Mouse (Mus musculus) stomach, embryonic 15.5 days (tissue): ENCODE measurements around the gene Ubl4a. TPM values are rescaled to one million over a fixed set of nuclear protein-coding genes. Genes with fewer than 3 reads are reported as not detected.
"Not testable (repeated sequence)": the region's sequence is repeated elsewhere in the genome, so short reads cannot be mapped to it uniquely, and the experiment has no call there.

Source experiments
- ATAC-seq: fragments of 200-750 bp; cut with Nextera tagmentation; 2 replicates; pipeline ENCODE4 v1.8.0; 2017; ENCODE audit warnings: low read depth, moderate number of reproducible peaks, moderate TSS enrichment; ENCODE audit not compliant: insufficient read depth, low FRiP score
- H3K27ac ChIP-seq: fragments of 300-500 bp; sonication (generic); 2 replicates; pipeline ENCODE4 v1.5.1; 2015; ENCODE audit warnings: mild to moderate bottlenecking, inconsistent platforms
- H3K27me3 ChIP-seq: fragments of 300-500 bp; sonication (generic); replicated peaks from 2 replicates; pipeline ENCODE4 v1.6.1; 2015; ENCODE audit warnings: inconsistent platforms
- H3K36me3 ChIP-seq: fragments of 300-500 bp; sonication (generic); 2 replicates; pipeline ENCODE4 v1.6.1; 2015; ENCODE audit warnings: inconsistent platforms
- H3K4me1 ChIP-seq: fragments of 300-500 bp; sonication (generic); 2 replicates; pipeline ENCODE4 v1.6.1; 2015; ENCODE audit warnings: inconsistent platforms
- H3K4me2 ChIP-seq: fragments of 300-500 bp; sonication (generic); 2 replicates; pipeline ENCODE4 v1.6.1; 2015; ENCODE audit warnings: mild to moderate bottlenecking, inconsistent platforms
- H3K4me3 ChIP-seq: fragments of 300-500 bp; sonication (generic); replicated peaks from 2 replicates; pipeline ENCODE4 v1.5.1; 2015; ENCODE audit warnings: inconsistent platforms
- H3K9ac ChIP-seq: fragments of 300-500 bp; sonication (generic); 2 replicates; pipeline ENCODE4 v1.6.1; 2015; ENCODE audit warnings: inconsistent platforms
- H3K9me3 ChIP-seq: fragments of 300-500 bp; sonication (generic); 2 replicates; pipeline ENCODE4 v1.6.1; 2016; ENCODE audit warnings: inconsistent platforms
- WGBS: fragments of 180-500 bp; shearing (Covaris S2); methylation state at CpG from one replicate; pipeline ENCODE4 v1.1.7; 2015; 5-methylcytosine and 5-hydroxymethylcytosine counted together
- polyA plus RNA-seq: library from polyadenylated mRNA; unstranded; fragments of >200 nt; fragmentation: Nextera tagmentation; extraction: Ambion mirVana; gene quantifications from 2 replicates; pipeline ENCODE4 v1.2.1, GENCODE M21; 2015

The Ubl4a gene
- 63.3 and 67.0 TPM in 2 replicates for polyA plus RNA-seq

DNA sequence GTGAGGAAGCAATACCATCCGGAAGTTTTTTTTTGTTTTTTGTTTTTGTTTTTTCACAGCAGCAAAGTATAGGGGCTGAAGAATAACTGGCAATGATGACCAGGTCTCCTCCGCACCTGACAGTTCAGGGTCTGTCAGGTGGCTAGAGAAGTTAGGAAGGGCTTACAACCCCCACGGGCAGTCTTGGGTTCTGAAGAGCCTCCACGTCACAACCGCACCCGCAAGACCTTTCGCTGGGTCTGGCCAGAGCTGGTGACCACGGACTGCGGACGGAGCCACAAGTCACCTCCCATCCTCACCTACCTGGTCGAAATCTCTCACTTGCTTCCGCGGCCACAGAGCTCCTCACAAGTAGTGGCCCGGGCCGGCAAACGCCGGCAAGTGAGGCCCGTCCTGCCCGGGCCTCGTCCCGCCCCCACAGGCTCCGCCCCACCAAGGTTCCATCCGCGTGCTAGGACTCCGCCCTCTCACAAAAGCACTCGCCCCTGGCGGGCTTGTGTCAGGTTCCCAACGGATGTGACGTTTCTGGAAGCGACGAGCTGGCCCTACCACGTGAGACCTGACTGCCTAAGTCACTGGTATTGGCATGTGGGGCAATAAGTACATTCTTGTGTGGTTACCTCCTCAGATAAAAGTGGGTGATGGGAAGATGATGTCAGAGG lies at the start of gene Ubl4a, which contains the start of gene Slc10a3:
Ubl4a (minus strand) TSS at position 331 of the 662 bp plus-strand sequence.
Slc10a3 (minus strand) TSS at position 462 of the 662 bp plus-strand sequence.
- 22% methylated on average over 32 of the region's 32 CpGs for WGBS
- no peaks in the 10 kb centered on the region for H3K36me3 ChIP-seq
- H3K27ac ChIP-seq = no peak within 1 kb of the TSS
- 0 out of 2 replicates have a peak within 1 kb of the TSS, but pooled peaks have one; percentile 29 for H3K9ac ChIP-seq
- H3K27me3 ChIP-seq = no peaks in the 10 kb centered on the region
- H3K9me3 ChIP-seq = no peaks in the 10 kb centered on the region
- peak; percentile 89 for ATAC-seq
- peak within 1 kb of the TSS; percentile 61 for H3K4me2 ChIP-seq
- H3K4me1 ChIP-seq = no peaks in the 10 kb centered on the region
- peak within 1 kb of the TSS; percentile 51 for H3K4me3 ChIP-seq

DNA sequence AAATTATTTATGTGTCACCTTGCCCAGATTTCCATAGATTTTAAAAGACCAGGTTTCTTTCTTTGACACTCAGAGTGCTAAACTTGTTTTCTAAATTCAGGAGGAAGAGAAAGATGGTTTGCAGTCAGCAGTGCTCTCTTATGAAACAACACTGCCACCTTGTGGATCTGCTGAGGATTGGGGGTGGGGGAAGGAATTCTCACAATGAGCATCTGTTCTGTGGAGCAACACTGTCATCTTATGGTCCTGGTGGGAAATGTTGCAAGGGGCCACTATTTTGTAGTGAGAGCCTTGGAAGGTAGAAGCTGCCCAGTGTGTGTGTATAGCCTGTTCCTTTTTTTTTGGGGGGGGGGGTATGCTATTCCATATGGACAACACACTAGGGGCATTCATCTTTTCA lies 40.4 kb upstream of the Ubl4a start:
- no peaks in the 10 kb centered on the region for H3K27me3 ChIP-seq
- ATAC-seq = no peak; the same call in 1 of the 2 replicates
- no peak overlapping the region for H3K4me3 ChIP-seq
- no peaks in the 10 kb centered on the region for H3K9me3 ChIP-seq
- H3K9ac ChIP-seq = no peak overlapping the region
- H3K4me1 ChIP-seq = no peaks in the 10 kb centered on the region
- no peak overlapping the region for H3K27ac ChIP-seq
- H3K36me3 ChIP-seq = no peaks in the 10 kb centered on the region
- H3K4me2 ChIP-seq = no peak overlapping the region

DNA sequence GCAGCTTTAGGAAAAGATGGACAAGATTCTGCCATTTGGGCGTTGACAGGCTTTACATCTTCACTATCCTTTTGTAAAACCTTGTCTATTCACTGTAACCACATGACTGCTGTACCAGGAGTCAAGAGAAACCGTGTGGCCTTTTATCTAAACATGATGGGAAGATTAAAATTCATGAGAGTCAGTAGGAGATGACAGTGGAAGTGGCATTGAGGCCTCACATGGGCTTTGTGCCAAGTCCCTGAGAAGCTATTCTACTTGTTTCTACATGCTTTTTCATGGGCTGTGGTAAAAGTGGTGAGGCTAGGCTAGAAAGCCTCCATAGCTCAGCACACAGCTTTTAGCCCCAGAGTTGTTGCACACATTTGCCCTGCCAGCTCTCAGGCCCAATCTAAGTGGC lies 35.3 kb upstream of the Ubl4a start:
- no peak for ATAC-seq
- H3K27ac ChIP-seq = no peak overlapping the region
- no peaks in the 10 kb centered on the region for H3K27me3 ChIP-seq
- H3K4me3 ChIP-seq = no peak overlapping the region
- H3K9me3 ChIP-seq = no peaks in the 10 kb centered on the region
- H3K4me1 ChIP-seq = no peaks in the 10 kb centered on the region
- no peak overlapping the region for H3K4me2 ChIP-seq
- H3K36me3 ChIP-seq = no peaks in the 10 kb centered on the region
- no peak overlapping the region for H3K9ac ChIP-seq
- WGBS = 51% methylated on average over 2 of the region's 2 CpGs

DNA sequence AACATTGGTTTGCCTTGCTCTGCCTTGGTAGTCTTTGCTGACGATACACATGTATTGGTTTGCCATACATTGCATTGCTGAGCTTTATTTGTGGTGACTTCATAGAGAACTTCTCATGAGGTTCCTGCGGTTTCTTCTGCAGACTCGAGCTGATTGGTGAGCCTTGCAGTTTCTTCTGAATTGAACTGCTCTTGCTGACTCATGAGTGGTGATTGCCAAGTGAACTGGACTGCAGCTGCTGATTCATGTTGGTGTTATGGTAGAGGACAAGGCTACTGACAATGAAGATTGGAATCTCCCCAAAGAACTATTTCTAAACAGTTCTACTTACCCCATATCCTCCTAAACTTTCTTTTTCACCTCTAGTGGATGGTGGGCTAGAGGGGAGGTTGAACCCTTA lies 27.1 kb upstream of the Ubl4a start:
- Histone ChIP-seq H3K9ac (no peak overlapping the region), H3K9me3 (no peaks in the 10 kb centered on the region), H3K4me2 (no peak overlapping the region), H3K4me3 (no peak overlapping the region), H3K27me3 (no peaks in the 10 kb centered on the region), H3K36me3 (no peaks in the 10 kb centered on the region), H3K4me1 (no peaks in the 10 kb centered on the region), H3K27ac (no peak overlapping the region)
- WGBS = 67% methylated on average over 3 of the region's 3 CpGs
- no peak for ATAC-seq

DNA sequence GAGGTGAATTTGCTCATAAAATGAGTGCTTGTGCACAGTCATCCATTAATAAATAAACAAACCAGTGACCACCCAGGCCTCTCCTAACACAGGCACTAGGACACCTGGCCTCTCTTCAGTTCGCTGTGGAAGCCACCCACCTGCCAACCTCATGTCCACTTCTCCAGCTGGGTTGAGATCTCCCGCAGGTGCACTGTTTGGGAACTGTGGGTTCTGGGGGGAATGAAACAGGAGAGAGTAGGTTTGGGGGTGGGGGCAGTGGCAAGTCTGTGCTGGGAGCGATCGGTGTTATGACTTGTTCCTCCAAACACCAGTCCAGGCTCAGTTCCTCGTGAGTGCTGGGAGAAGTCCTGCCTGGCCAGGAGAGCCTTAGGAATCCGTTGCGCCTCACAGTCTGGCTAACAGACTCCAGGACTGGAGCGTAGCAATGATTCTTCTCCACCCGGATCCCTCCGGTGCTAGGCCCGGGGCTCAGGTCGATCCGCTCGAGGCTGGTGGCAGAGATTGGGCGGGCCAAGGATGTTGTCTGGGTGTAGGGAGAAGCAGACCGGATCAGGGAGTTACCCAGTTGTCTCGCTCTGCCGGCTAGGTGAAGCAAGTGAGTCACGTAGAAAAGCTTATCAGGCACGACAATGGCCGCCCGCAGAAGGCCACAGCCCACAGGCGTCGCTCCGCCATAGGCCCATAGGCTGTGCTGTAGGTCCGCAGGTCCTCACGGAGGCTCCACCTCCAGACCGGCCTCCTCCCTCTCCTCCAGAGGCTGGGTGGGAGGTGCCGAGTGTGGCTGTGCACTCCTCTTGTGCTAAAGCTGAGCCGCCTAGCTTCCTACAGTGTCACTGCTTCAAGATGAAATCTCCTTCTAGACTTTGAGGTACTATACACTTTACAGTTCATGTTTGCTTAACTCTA lies 19.8 kb upstream of the Ubl4a start, which contains the start of the genes Fam3a and Ikbkg:
Fam3a (minus strand) TSS at position 738 of the 909 bp plus-strand sequence.
Ikbkg (plus strand) TSS at position 756 of the 909 bp plus-strand sequence.
- Histone ChIP-seq H3K9me3 (no peaks in the 10 kb centered on the region), H3K4me1 (no peaks in the 10 kb centered on the region), H3K9ac (peak within 1 kb of the TSS; percentile 35), H3K27ac (peak within 1 kb of the TSS; percentile 90), H3K4me3 (peak within 1 kb of the TSS; percentile 51), H3K4me2 (peak within 1 kb of the TSS; percentile 57), H3K36me3 (no peaks in the 10 kb centered on the region), H3K27me3 (no peaks in the 10 kb centered on the region)
- 21% methylated on average over 30 of the region's 30 CpGs for WGBS
- ATAC-seq = peak; percentile 100

DNA sequence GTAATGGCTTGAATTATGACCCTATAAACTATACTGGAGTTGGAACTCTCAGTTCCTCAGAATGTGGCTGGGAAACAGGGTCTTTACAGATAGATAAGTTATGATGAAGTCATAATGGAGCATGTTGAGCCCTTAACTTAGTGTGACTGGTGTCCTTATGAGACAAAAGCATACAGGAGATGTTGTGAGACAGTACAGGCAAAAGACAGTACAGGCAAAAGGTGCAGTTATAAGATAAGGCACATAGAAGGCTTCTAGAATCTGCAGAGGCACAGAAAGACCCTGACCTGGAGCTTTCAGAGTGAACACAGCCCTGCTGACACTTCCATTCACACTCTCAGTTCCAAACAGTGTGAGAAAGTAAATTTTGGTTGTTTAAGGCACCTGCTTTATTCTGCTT lies 15.1 kb upstream of the Ubl4a start:
- H3K4me3 ChIP-seq = no peak overlapping the region
- H3K9me3 ChIP-seq = no peaks in the 10 kb centered on the region
- H3K9ac ChIP-seq = no peak overlapping the region

DNA sequence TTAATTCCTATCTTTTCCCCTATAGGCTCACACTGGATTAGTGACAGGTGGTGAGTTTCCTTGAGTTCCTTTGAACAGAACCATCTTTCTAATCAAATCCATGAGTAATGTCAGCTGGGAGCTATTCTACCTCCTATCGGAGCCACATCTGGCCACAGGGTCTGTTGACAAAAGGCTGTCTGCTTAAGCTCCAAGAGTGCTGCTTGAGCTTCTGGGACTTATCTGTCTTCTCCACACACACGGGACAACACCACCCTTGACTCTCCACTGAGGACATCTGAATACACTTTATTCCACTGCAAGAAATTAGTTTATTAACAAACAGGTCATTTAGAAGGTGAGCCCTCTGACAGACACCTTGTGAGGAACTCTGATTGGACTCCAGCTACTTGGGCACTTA lies 11.4 kb upstream of the Ubl4a start:
- H3K27me3 ChIP-seq = no peaks in the 10 kb centered on the region
- 79% methylated on average over 2 of the region's 2 CpGs for WGBS
- no peaks in the 10 kb centered on the region for H3K9me3 ChIP-seq
- H3K9ac ChIP-seq = no peak overlapping the region
- H3K27ac ChIP-seq = no peak overlapping the region
- H3K4me2 ChIP-seq = no peak overlapping the region
- no peaks in the 10 kb centered on the region for H3K4me1 ChIP-seq
- no peak overlapping the region for H3K4me3 ChIP-seq
- H3K36me3 ChIP-seq = no peaks in the 10 kb centered on the region; the same call in 1 of the 2 replicates
- no peak; the same call in 1 of the 2 replicates for ATAC-seq

More for the DNA sequence above, 15.1 kb upstream of the Ubl4a start:
- no peaks in the 10 kb centered on the region; the same call in 1 of the 2 replicates for H3K36me3 ChIP-seq
- H3K27ac ChIP-seq = no peak overlapping the region
- H3K4me2 ChIP-seq = no peak overlapping the region
- no peak for ATAC-seq
- H3K4me1 ChIP-seq = no peaks in the 10 kb centered on the region
- H3K27me3 ChIP-seq = no peaks in the 10 kb centered on the region

DNA sequence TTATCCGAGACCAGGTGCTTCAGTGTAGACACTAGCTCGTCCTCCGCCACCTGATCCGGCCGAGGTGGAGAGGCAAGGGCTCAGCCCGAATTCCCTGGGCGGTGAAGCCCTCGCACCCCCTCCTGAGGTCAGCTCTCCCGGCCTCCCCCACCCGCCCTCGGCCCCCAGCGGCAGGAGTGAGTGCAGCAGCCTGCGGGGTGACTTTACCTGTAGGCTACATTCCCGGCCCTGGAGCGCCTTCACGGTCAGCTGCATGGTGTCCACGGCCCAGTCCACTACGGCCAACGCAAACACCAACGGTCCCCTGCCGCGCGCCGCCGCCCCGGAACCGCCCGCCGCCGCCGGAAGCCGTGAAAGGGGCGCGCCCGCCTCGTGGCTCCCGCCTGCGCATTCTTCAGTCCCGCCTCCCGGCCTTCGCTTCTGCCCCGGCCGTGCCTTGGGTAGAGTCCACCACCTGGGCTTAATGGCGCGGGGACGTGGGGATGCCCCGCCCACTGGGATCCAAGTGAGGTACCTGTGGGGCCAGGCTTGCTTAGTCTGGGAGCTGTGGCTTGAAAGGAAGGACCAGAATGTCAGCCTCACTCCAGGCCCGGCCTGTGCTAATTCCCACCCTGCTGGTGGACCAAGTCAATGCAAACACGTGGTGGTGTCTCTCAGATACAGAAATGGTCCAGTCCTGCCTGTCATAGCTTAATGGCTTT lies 4.7 kb downstream of the Ubl4a start:
- Histone ChIP-seq H3K4me2 (peak overlapping the region; percentile 58), H3K36me3 (no peaks in the 10 kb centered on the region), H3K9ac (peak overlapping the region; percentile 56), H3K27ac (peak overlapping the region; percentile 76), H3K9me3 (no peaks in the 10 kb centered on the region), H3K4me1 (no peaks in the 10 kb centered on the region), H3K27me3 (no peaks in the 10 kb centered on the region), H3K4me3 (peak overlapping the region; percentile 58)
- WGBS = 23% methylated on average over 48 of the region's 49 CpGs
- peak; percentile 85 for ATAC-seq

DNA sequence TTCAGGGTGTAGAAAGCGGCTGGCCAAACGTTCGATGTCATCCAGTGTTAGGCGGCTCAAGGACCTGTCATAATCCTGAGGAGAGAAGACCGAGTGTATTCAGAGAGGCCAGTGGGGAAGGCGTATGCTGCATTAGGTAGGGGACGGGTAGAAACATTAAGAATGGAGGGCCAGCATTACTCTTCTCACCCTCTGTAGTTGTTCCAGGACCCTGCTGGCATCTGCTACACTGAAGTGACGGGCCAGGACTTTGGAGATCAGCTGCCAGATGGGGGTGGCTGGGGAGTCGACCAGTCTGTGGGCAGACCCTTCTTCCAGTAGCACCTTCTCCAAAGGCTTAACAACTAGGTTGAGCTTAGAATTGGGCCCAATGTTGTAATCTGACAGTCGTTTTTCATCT lies 5.5 kb downstream of the Ubl4a start:
- 58% methylated on average over 10 of the region's 10 CpGs for WGBS
- no peaks in the 10 kb centered on the region for H3K4me1 ChIP-seq
- no peak overlapping the region for H3K27ac ChIP-seq
- H3K4me2 ChIP-seq = peak overlapping the region; percentile 58
- no peaks in the 10 kb centered on the region for H3K9me3 ChIP-seq
- H3K4me3 ChIP-seq = peak overlapping the region; percentile 58
- peak overlapping the region; percentile 56 for H3K9ac ChIP-seq
- ATAC-seq = no peak
- no peaks in the 10 kb centered on the region for H3K27me3 ChIP-seq
- H3K36me3 ChIP-seq = no peaks in the 10 kb centered on the region

DNA sequence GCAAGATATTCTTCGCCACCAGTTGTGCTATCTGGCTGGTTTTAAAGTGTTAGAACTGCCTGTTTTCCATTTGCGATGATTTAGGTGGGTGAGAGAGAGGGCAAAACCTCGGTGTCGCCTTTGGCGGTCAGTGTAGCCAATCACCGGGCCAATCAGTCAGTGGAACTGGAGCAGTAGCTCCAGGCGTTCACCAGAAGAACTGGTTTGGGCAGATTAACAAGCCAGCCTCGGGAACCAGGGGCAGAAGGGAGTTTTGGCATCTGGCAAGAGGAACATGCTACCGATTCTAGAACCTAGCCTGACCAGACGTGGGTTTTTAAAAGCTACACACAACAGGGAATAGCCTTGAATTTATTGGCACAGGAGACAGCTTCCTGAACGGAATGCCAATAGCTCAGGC lies 13.8 kb downstream of the Ubl4a start:
- Histone ChIP-seq H3K36me3 (no peaks in the 10 kb centered on the region), H3K9me3 (no peaks in the 10 kb centered on the region), H3K27ac (no peak overlapping the region), H3K4me1 (no peaks in the 10 kb centered on the region), H3K4me3 (no peak overlapping the region), H3K27me3 (no peaks in the 10 kb centered on the region), H3K4me2 (0 out of 2 replicates have a peak overlapping the region, but pooled peaks have one; percentile 16), H3K9ac (no peak overlapping the region)
- no peak for ATAC-seq
- WGBS = 44% methylated on average over 11 of the region's 11 CpGs

DNA sequence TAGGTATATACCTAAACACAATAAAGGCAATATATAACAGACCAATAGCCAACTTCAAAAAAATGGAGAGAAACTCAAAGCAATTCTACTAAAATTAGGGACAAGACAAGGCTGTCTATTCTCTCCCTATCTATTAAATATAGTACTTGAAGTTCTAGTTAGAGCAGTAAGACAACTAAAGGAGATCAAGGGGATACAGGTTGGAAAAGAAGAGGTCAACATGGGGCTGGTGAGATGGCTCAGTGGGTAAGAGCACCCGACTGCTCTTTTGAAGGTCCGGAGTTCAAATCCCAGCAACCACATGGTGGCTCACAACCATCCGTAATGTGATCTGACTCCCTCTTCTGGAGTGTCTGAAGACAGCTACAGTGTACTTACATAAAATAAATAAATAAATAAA lies 15.9 kb downstream of the Ubl4a start:
- H3K9me3 ChIP-seq, ATAC-seq, H3K4me3 ChIP-seq, H3K27me3 ChIP-seq, H3K4me1 ChIP-seq, H3K9ac ChIP-seq, H3K27ac ChIP-seq, H3K36me3 ChIP-seq, H3K4me2 ChIP-seq: not testable (repeated sequence)
- 89% methylated on average over 3 of the region's 3 CpGs for WGBS
